Comparison of ENCODE assay signal across 9 mouse cellular contexts in the genomic region with DNA sequence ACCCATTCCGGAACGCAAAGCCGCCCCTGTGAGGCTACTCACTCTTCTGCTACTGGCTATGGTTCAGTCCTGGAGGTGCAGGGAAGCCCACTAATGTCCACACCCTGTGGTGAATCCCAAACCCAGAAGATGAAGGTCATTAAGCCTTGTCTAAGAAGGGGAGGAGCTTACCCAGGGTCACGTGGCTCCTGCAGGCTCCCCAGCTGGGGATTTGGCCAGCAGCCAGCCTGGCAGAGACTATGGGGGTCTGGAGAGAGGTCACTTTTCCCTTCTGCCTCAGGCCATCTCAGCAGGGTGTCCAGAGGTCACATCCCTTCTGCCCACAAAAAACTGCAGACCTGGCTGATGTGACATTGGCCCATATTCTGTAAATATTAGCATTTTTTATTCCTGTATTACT.
DNase-seq lines count a peak whose midpoint lies in the region; ATAC-seq and TF ChIP-seq lines count a peak whose summit lies in the region.
"Had no signal": no experiment of that assay in that cellular context is flagged by ENCODE, and none has a peak within 500 bp of the region (broad histone marks: within the 10 kb centered on the region; RNA-seq: fewer than 3 reads in every experiment).

No protein-coding gene starts in this region.

- no peak overlapping the region for H3K4me3 ChIP-seq in hindbrain, embryonic 13.5 days
- H3K4me3 ChIP-seq in hindbrain, embryonic 11.5 days (ENCODE audit: low read depth, low read length): no peak overlapping the region
- no peak overlapping the region for H3K4me3 ChIP-seq in neural tube, embryonic 15.5 days (replicated peaks)
- no peak overlapping the region for H3K4me3 ChIP-seq in limb, embryonic 11.5 days (ENCODE audit: low read depth, low read length)
- no peak overlapping the region for H3K4me3 ChIP-seq in thymus, adult 2 months (ENCODE audit: control insufficient read depth, insufficient read depth, low read length)
- H3K4me3 ChIP-seq: erythroblast, embryonic 14.5 days had no signal

- no peak for ATAC-seq in hindbrain, embryonic 13.5 days (ENCODE audit: low FRiP score)
- ATAC-seq in hindbrain, embryonic 11.5 days (ENCODE audit: low FRiP score): no peak
- no peak for ATAC-seq in neural tube, embryonic 15.5 days (ENCODE audit: low FRiP score)
- no peak for ATAC-seq in limb, embryonic 11.5 days (ENCODE audit: insufficient number of reproducible peaks, low FRiP score, low TSS enrichment, low read depth)

- TF ChIP-seq POLR2A in thymus, adult 2 months (IDR thresholded peaks at IDR 0.05; ENCODE audit: control insufficient read depth, extremely low read depth, insufficient read depth, low read length, poor library complexity): no peak

- no peaks in the 10 kb centered on the region for H3K9me3 ChIP-seq in hindbrain, embryonic 13.5 days
- H3K9me3 ChIP-seq in hindbrain, embryonic 11.5 days (ENCODE audit: control insufficient read depth, low read length): no peaks in the 10 kb centered on the region
- no peaks in the 10 kb centered on the region for H3K9me3 ChIP-seq in neural tube, embryonic 15.5 days (replicated peaks)
- no peaks in the 10 kb centered on the region for H3K9me3 ChIP-seq in limb, embryonic 11.5 days (ENCODE audit: control insufficient read depth, low read length)

- no peak overlapping the region for H3K4me2 ChIP-seq in hindbrain, embryonic 13.5 days
- H3K4me2 ChIP-seq in hindbrain, embryonic 11.5 days (replicated peaks; ENCODE audit: low read depth, low read length): no peak overlapping the region
- H3K4me2 ChIP-seq in neural tube, embryonic 15.5 days: no peak overlapping the region
- H3K4me2 ChIP-seq in limb, embryonic 11.5 days (ENCODE audit: low read depth, severe bottlenecking): 0 out of 2 replicates have a peak overlapping the region, but pooled peaks have one; percentile 3

- H3K36me3 ChIP-seq in hindbrain, embryonic 13.5 days: no peaks in the 10 kb centered on the region
- no peaks in the 10 kb centered on the region for H3K36me3 ChIP-seq in hindbrain, embryonic 11.5 days (ENCODE audit: control insufficient read depth, insufficient read depth, low read length)
- no peaks in the 10 kb centered on the region for H3K36me3 ChIP-seq in neural tube, embryonic 15.5 days
- H3K36me3 ChIP-seq in limb, embryonic 11.5 days (ENCODE audit: control insufficient read depth, insufficient read depth, low read length): no peaks in the 10 kb centered on the region
- no peaks in the 10 kb centered on the region for H3K36me3 ChIP-seq in thymus, adult 2 months (ENCODE audit: control insufficient read depth, insufficient read depth, low read length)

- no peak overlapping the region for H3K27ac ChIP-seq in hindbrain, embryonic 13.5 days
- H3K27ac ChIP-seq in hindbrain, embryonic 11.5 days (ENCODE audit: low read depth, low read length): no peak overlapping the region
- no peak overlapping the region for H3K27ac ChIP-seq in neural tube, embryonic 15.5 days (replicated peaks)
- H3K27ac ChIP-seq in limb, embryonic 11.5 days (replicated peaks; ENCODE audit: low read depth, low read length): no peak overlapping the region
- H3K27ac ChIP-seq in thymus, adult 2 months (ENCODE audit: control insufficient read depth, insufficient read depth, low read length): no peak overlapping the region

- H3K9ac ChIP-seq in hindbrain, embryonic 13.5 days: 0 out of 2 replicates have a peak overlapping the region, but pooled peaks have one; percentile 35
- no peak overlapping the region for H3K9ac ChIP-seq in hindbrain, embryonic 11.5 days (ENCODE audit: low read depth, low read length)
- no peak overlapping the region for H3K9ac ChIP-seq in neural tube, embryonic 15.5 days (replicated peaks)
- H3K9ac ChIP-seq in limb, embryonic 11.5 days (ENCODE audit: low read length): no peak overlapping the region

- no peak for TF ChIP-seq CTCF in thymus, adult 2 months (IDR thresholded peaks at IDR 0.05; ENCODE audit: borderline replicate concordance, control insufficient read depth, extremely low read depth, insufficient read depth, low read length, poor library complexity)

- no peak for DNase-seq in hindbrain, embryonic 11.5 days (ENCODE audit: low spot score)
- DNase-seq in neural tube, embryonic 10.5 days (ENCODE audit: extremely low spot score, low spot score): peak; percentile 37
- peak; percentile 46 for DNase-seq in limb, embryonic 11.5 days (ENCODE audit: low spot score)
- no peak for DNase-seq in thymus, adult 2 months
- DNase-seq in right cerebral cortex, adult 2 months (ENCODE audit: low spot score in 2 of 2): no peak
- DNase-seq: gastrocnemius, postnatal 10 days had no signal

- peaks cover 10% of the 10 kb centered on the region for H3K4me1 ChIP-seq in hindbrain, embryonic 13.5 days (replicated peaks)
- H3K4me1 ChIP-seq in hindbrain, embryonic 11.5 days (replicated peaks; ENCODE audit: control insufficient read depth, insufficient read depth, low read length): no peaks in the 10 kb centered on the region; the same call in none of the 2 replicates
- peaks cover 12% of the 10 kb centered on the region; the same call in 1 of the 2 replicates for H3K4me1 ChIP-seq in neural tube, embryonic 15.5 days
- H3K4me1 ChIP-seq in limb, embryonic 11.5 days (ENCODE audit: control insufficient read depth, insufficient read depth, low read length): peaks cover 14% of the 10 kb centered on the region
- peaks cover 3% of the 10 kb centered on the region; the same call in 1 of the 2 replicates for H3K4me1 ChIP-seq in thymus, adult 2 months (replicated peaks; ENCODE audit: control insufficient read depth, insufficient read depth, low read length)

- peaks cover 21% of the 10 kb centered on the region; the same call in 1 of the 2 replicates for H3K27me3 ChIP-seq in hindbrain, embryonic 13.5 days
- 0 out of 2 replicates have a peak, but pooled peaks cover 2% of the 10 kb centered on the region for H3K27me3 ChIP-seq in hindbrain, embryonic 11.5 days (ENCODE audit: control insufficient read depth, insufficient read depth, low read length)
- H3K27me3 ChIP-seq in neural tube, embryonic 15.5 days (replicated peaks): peaks cover 5% of the 10 kb centered on the region; the same call in 1 of the 2 replicates
- no peaks in the 10 kb centered on the region for H3K27me3 ChIP-seq in limb, embryonic 11.5 days (ENCODE audit: control insufficient read depth, insufficient read depth, low read length)
- no peaks in the 10 kb centered on the region for H3K27me3 ChIP-seq in thymus, adult 2 months (ENCODE audit: control insufficient read depth, insufficient read depth, low read length)

- 36% methylated on average over 4 of the region's 4 CpGs for WGBS in hindbrain, embryonic 13.5 days
- WGBS in hindbrain, embryonic 11.5 days: 21% methylated on average over 4 of the region's 4 CpGs
- WGBS in neural tube, embryonic 15.5 days: 20% methylated on average over 4 of the region's 4 CpGs
- WGBS in limb, embryonic 11.5 days: 23% methylated on average over 4 of the region's 4 CpGs
- 50% methylated on average over 4 of the region's 4 CpGs for WGBS in thymus, adult 2 months

Comparison
In these comparisons a context has a peak if more than half of its experiments do, and no peak if none do; other contexts are left out.
1. DNase-seq: peak in neural tube, embryonic 10.5 days (single experiment) and limb, embryonic 11.5 days (single experiment); none in hindbrain, embryonic 11.5 days (single experiment), thymus, adult 2 months (single experiment) and right cerebral cortex, adult 2 months (0 of 2).